Mouse (Mus musculus): ENCODE measurements at regions not wholly inside any gene's neighbourhood (a gene's known extent, or its start where the extent isn't known, plus 50 kb on each side); places are given as distances from the start of the nearest gene placed in this dataset.

DNA sequence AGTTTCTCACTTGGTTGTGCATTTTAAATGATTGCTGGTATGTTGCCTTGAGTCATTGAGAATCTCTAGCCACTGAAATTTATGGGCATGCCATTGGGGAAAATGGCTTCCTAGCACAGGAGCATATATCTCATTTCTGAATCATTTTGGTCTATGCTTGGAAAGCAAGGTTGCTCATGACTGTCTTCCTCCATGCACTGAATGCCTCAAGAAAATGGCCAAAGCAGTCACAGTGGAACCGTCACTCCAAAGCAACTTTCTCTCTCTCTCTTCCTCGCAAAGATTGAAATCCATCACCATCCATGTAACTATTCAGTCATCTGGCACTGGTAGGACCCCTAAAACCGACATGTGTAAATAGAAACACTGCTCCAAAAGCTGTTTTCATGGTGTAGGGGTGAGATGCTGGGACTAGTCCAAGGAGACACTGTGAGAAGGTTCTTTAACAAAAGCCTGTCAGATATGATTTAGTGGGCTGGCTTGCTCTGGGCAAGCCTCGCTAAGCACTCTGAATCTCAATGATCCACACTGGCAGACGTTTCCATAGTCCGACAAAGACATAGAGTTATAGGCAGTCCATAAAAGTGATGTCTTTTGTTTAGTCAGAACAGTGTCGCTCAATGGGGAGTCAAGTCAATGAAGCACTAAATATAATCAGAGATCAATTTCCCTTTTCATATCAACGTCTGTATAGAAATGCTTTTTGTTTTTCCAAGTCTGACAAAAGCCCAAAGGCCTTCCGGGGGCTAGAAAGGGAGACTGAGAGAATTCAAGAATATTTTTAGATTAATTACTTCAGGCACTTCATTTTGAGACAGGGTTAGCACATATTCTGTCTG is 492.6 kb downstream of the Kcnj2 start:
- ATAC-seq (ENCODE audit: insufficient read depth): no peak
- no peak overlapping the region for H3K27ac ChIP-seq
- H3K4me1 ChIP-seq (replicated peaks; ENCODE audit: control insufficient read depth in 2 of 2, insufficient read depth in 2 of 2, low read length in 1 of 2): no peaks in the 10 kb centered on the region
- no peaks in the 10 kb centered on the region for H3K27me3 ChIP-seq (ENCODE audit: control insufficient read depth, insufficient read depth, low read length)
- no peak overlapping the region for H3K4me2 ChIP-seq (ENCODE audit: low read depth)
- no peak overlapping the region for H3K9ac ChIP-seq (replicated peaks)
- no peaks in the 10 kb centered on the region for H3K36me3 ChIP-seq (replicated peaks; ENCODE audit: control insufficient read depth, insufficient read depth, low read depth)
- TF ChIP-seq EP300 (IDR thresholded peaks at IDR 0.05; ENCODE audit: low read depth) (no peak), CTCF (IDR thresholded peaks at IDR 0.05; ENCODE audit: low read depth) (no peak)
- 54% methylated on average over 9 of the region's 9 CpGs for whole genome bisulfite sequencing (ENCODE audit: insufficient replicate concordance)
- DNase-seq (ENCODE audit: low read depth in 3 of 3, low spot score in 3 of 3): no peak
- H3K4me3 ChIP-seq (ENCODE audit: insufficient read depth in 1 of 2, low read depth in 2 of 2, low read length in 2 of 2): no peak overlapping the region
- no peaks in the 10 kb centered on the region for H3K9me3 ChIP-seq (ENCODE audit: control insufficient read depth, low read length)

DNA sequence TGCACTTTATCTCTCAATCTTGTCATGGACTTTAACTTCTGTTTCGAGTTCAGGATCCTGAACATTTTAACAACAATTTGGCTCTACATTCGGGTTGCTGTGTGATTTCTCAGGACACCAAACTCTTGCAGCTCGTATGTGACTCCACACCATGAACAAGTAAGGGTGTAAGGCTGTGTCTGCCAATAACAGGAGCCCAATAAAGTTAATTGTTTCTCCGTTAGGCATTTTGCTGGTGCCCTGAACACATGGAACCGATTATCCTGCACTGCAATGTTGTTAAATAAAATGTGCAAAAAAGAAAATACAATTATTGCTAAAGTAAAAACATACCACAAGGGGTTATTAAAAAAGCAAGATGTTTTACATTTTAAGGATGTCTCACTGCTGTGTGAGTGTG is 497.2 kb downstream of the Kcnj2 start:
- no peak overlapping the region for H3K27ac ChIP-seq
- no peaks in the 10 kb centered on the region for H3K36me3 ChIP-seq (replicated peaks; ENCODE audit: control insufficient read depth, insufficient read depth, low read depth)
- H3K4me2 ChIP-seq (ENCODE audit: low read depth): no peak overlapping the region
- DNase-seq (ENCODE audit: low read depth in 3 of 3, low spot score in 3 of 3) (no peak), ATAC-seq (ENCODE audit: insufficient read depth) (no peak)
- no peaks in the 10 kb centered on the region for H3K27me3 ChIP-seq (ENCODE audit: control insufficient read depth, insufficient read depth, low read length)
- H3K9ac ChIP-seq (replicated peaks): no peak overlapping the region
- no peak overlapping the region for H3K4me3 ChIP-seq (ENCODE audit: insufficient read depth in 1 of 2, low read depth in 2 of 2, low read length in 2 of 2)
- H3K4me1 ChIP-seq (replicated peaks; ENCODE audit: control insufficient read depth in 2 of 2, insufficient read depth in 2 of 2, low read length in 1 of 2): no peaks in the 10 kb centered on the region
- WGBS (ENCODE audit: insufficient replicate concordance): 50% methylated on average over 5 of the region's 5 CpGs
- no peak for TF ChIP-seq EP300 (IDR thresholded peaks at IDR 0.05; ENCODE audit: low read depth)
- no peak for TF ChIP-seq CTCF (IDR thresholded peaks at IDR 0.05; ENCODE audit: low read depth)
- no peaks in the 10 kb centered on the region for H3K9me3 ChIP-seq (ENCODE audit: control insufficient read depth, low read length)

DNA sequence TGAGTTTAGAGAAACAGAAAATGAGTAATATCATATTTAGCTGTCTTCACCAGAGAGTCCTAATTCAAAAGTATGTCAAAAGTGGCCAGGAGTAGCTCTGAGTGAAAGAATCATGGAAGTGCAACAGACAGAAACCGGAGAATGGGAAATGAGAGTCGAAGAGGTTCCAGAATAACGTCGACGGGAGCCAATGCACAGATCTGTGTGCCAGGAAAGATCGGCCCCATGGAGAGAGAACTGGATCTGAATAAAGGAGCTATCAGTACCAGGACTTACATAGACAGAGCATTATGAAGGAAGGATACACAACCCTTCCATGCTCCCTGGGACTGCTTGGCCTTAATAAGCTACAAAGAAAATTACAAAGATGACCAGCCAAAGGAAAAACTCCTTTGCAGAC is 502.1 kb downstream of the Kcnj2 start:
- Histone ChIP-seq H3K27me3 (ENCODE audit: control insufficient read depth, insufficient read depth, low read length) (no peaks in the 10 kb centered on the region), H3K4me2 (ENCODE audit: low read depth) (no peak overlapping the region), H3K9me3 (ENCODE audit: control insufficient read depth, low read length) (no peaks in the 10 kb centered on the region), H3K9ac (replicated peaks) (no peak overlapping the region), H3K4me1 (replicated peaks; ENCODE audit: control insufficient read depth in 2 of 2, insufficient read depth in 2 of 2, low read length in 1 of 2) (no peaks in the 10 kb centered on the region), H3K36me3 (replicated peaks; ENCODE audit: control insufficient read depth, insufficient read depth, low read depth) (no peaks in the 10 kb centered on the region), H3K27ac (no peak overlapping the region), H3K4me3 (ENCODE audit: insufficient read depth in 1 of 2, low read depth in 2 of 2, low read length in 2 of 2) (no peak overlapping the region)
- DNase-seq (ENCODE audit: low read depth in 3 of 3, low spot score in 3 of 3) (no peak), ATAC-seq (ENCODE audit: insufficient read depth) (no peak)
- WGBS (ENCODE audit: insufficient replicate concordance): 77% methylated on average over 6 of the region's 6 CpGs
- TF ChIP-seq EP300 (IDR thresholded peaks at IDR 0.05; ENCODE audit: low read depth): no peak
- no peak for TF ChIP-seq CTCF (IDR thresholded peaks at IDR 0.05; ENCODE audit: low read depth)

DNA sequence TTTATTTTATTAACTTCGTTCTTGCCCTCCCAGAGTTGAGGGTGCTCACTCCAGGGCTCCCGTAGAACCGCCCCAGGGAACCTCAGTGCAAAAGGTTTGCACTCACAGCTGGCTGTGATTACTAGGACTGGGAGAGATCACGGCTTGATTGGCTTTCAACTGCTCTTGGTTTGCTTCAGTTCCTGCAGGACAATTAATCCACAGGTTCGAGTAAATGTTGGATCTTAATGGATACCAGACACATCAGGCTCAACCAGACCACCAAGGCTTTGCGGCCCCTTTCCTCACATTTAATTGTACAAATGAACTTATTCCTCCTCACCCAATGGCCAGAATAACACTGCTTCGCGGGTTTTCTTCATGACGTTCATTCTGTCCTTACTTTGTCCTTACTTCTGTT is 502.9 kb downstream of the Kcnj2 start:
- TF ChIP-seq CTCF (IDR thresholded peaks at IDR 0.05; ENCODE audit: low read depth): no peak
- no peak for TF ChIP-seq EP300 (IDR thresholded peaks at IDR 0.05; ENCODE audit: low read depth)
- no peaks in the 10 kb centered on the region for H3K36me3 ChIP-seq (replicated peaks; ENCODE audit: control insufficient read depth, insufficient read depth, low read depth)
- H3K4me2 ChIP-seq (ENCODE audit: low read depth): no peak overlapping the region
- ATAC-seq (ENCODE audit: insufficient read depth) (no peak), DNase-seq (ENCODE audit: low read depth in 3 of 3, low spot score in 3 of 3) (no peak)
- no peak overlapping the region for H3K9ac ChIP-seq (replicated peaks)
- 62% methylated on average over 9 of the region's 9 CpGs for WGBS (ENCODE audit: insufficient replicate concordance)
- no peaks in the 10 kb centered on the region for H3K4me1 ChIP-seq (replicated peaks; ENCODE audit: control insufficient read depth in 2 of 2, insufficient read depth in 2 of 2, low read length in 1 of 2)
- H3K9me3 ChIP-seq (ENCODE audit: control insufficient read depth, low read length): no peaks in the 10 kb centered on the region
- H3K27ac ChIP-seq: no peak overlapping the region
- H3K27me3 ChIP-seq (ENCODE audit: control insufficient read depth, insufficient read depth, low read length): no peaks in the 10 kb centered on the region
- H3K4me3 ChIP-seq (ENCODE audit: insufficient read depth in 1 of 2, low read depth in 2 of 2, low read length in 2 of 2): no peak overlapping the region

DNA sequence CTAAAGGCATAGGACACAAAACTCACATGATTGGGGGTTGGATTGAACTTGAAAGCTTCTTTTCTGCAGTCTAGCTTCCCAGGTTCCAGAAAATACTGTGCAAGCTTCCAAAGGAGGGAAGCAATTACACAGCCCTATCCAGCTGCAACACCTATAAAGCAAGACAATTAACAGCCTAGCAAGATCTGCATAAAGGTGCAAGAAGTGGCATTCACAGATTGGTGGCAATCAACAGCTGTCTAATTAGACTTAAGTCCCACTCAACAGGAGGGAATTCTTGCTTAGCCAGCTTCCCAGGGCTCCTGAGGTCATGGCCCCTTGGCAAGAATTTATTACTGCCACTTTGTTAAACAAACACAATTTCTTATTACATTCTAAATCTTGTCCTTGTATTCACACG is 511.9 kb downstream of the Kcnj2 start:
- DNase-seq (ENCODE audit: low read depth in 3 of 3, low spot score in 3 of 3) (no peak), ATAC-seq (ENCODE audit: insufficient read depth) (no peak)
- H3K27me3 ChIP-seq (ENCODE audit: control insufficient read depth, insufficient read depth, low read length): no peaks in the 10 kb centered on the region
- no peaks in the 10 kb centered on the region for H3K36me3 ChIP-seq (replicated peaks; ENCODE audit: control insufficient read depth, insufficient read depth, low read depth)
- H3K4me3 ChIP-seq (ENCODE audit: insufficient read depth in 1 of 2, low read depth in 2 of 2, low read length in 2 of 2): no peak overlapping the region
- no peak overlapping the region for H3K27ac ChIP-seq
- no peaks in the 10 kb centered on the region for H3K4me1 ChIP-seq (replicated peaks; ENCODE audit: control insufficient read depth in 2 of 2, insufficient read depth in 2 of 2, low read length in 1 of 2)
- no peak overlapping the region for H3K4me2 ChIP-seq (ENCODE audit: low read depth)
- 32% methylated on average over 1 of the region's 1 CpGs for WGBS (ENCODE audit: insufficient replicate concordance)
- TF ChIP-seq EP300 (IDR thresholded peaks at IDR 0.05; ENCODE audit: low read depth) (no peak), CTCF (IDR thresholded peaks at IDR 0.05; ENCODE audit: low read depth) (no peak)
- H3K9me3 ChIP-seq (ENCODE audit: control insufficient read depth, low read length): no peaks in the 10 kb centered on the region
- no peak overlapping the region for H3K9ac ChIP-seq (replicated peaks)

Data from liver, embryonic 14.5 days (tissue).